In the genomic region with DNA sequence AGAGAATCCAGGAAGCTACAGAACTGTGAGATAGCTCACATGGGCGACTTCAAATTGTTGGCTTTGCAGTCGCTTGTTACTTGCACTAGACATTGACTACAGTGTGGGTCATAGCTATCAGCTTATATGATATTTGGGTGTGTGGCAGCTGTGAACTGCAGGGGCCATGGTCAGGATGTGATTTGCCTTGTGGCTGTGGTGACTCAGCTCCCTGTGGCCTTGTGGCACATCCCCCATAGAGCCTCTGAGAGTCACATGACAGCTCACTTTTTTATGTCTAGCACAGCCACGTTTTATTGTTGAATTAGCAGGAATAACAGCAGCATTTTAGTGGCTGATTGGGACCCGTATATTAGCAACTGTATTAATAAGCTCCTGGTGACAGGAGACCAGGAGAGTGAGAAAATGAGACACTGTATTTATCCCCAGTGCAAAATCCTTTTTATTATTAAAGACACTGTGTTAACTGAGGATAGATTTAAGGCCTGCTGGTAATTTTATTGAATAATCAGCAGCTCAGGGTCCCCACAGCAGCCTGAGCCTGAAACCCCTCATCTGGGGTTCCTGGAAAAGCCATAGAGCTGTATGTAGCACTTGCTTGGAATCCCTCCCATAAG, we compare ENCODE assay signal across 21 mouse cellular contexts.
A peak's percentile ranks its signal among the peaks of the same experiment; 100 is the strongest.
DNase-seq lines count a peak whose midpoint lies in the region; ATAC-seq lines count a peak whose summit lies in the region.
"Had no signal": no experiment of that assay in that cellular context is flagged by ENCODE, and none has a peak within 500 bp of the region (broad histone marks: within the 10 kb centered on the region; RNA-seq: fewer than 3 reads in every experiment).

No protein-coding gene starts in this region.

- no peaks in the 10 kb centered on the region for H3K9me3 ChIP-seq in neural tube, embryonic 13.5 days
- H3K9me3 ChIP-seq in neural tube, embryonic 14.5 days (ENCODE audit: control insufficient read depth, low read length) = no peaks in the 10 kb centered on the region
- no peaks in the 10 kb centered on the region for H3K9me3 ChIP-seq in kidney, embryonic 14.5 days (ENCODE audit: control insufficient read depth, low read length)
- H3K9me3 ChIP-seq: embryonic facial prominence, embryonic 15.5 days; heart, embryonic 15.5 days; hindbrain, embryonic 10.5 days had no signal

- peaks cover 21% of the 10 kb centered on the region for H3K4me1 ChIP-seq in neural tube, embryonic 13.5 days (replicated peaks)
- H3K4me1 ChIP-seq in neural tube, embryonic 14.5 days (ENCODE audit: control insufficient read depth, insufficient read depth, low read length) = 0 out of 2 replicates have a peak, but pooled peaks cover 2% of the 10 kb centered on the region
- no peaks in the 10 kb centered on the region for H3K4me1 ChIP-seq in kidney, embryonic 14.5 days (ENCODE audit: control insufficient read depth, insufficient read depth, low read length)

- WGBS in neural tube, embryonic 13.5 days = 64% methylated on average over 4 of the region's 4 CpGs
- 56% methylated on average over 4 of the region's 4 CpGs for WGBS in neural tube, embryonic 14.5 days
- 68% methylated on average over 4 of the region's 4 CpGs for WGBS in kidney, embryonic 14.5 days

- H3K9ac ChIP-seq in neural tube, embryonic 13.5 days = no peak overlapping the region
- no peak overlapping the region for H3K9ac ChIP-seq in neural tube, embryonic 14.5 days (replicated peaks; ENCODE audit: low read depth, low read length)
- H3K9ac ChIP-seq in kidney, embryonic 14.5 days (ENCODE audit: low read depth, low read length) = no peak overlapping the region
- H3K9ac ChIP-seq: embryonic facial prominence, embryonic 15.5 days; forebrain, postnatal 0 days; heart, embryonic 15.5 days had no signal

- peak; percentile 82 to 91 for DNase-seq in adrenal gland, adult (ENCODE audit: inconsistent age in 2 of 2, low spot score in 1 of 2)
- DNase-seq in adrenal gland, postnatal 4 days (ENCODE audit: low spot score in 2 of 2) = no peak
- no peak for DNase-seq in neural tube, embryonic 10.5 days (ENCODE audit: extremely low spot score, low spot score)
- peak; percentile 67 for DNase-seq in adrenal gland, postnatal 14 days
- no peak for DNase-seq in cerebellum, postnatal 4 days (ENCODE audit: low spot score in 2 of 2)
- DNase-seq: cerebellum, adult 11 months; cerebellum, postnatal 10 days; forebrain, postnatal 0 days; kidney, adult 11 months; kidney, postnatal 10 days; liver; lung, postnatal 10 days; midbrain, embryonic 14.5 days; thymus, postnatal 4 days had no signal

- peaks cover 28% of the 10 kb centered on the region for H3K27me3 ChIP-seq in neural tube, embryonic 13.5 days
- H3K27me3 ChIP-seq in neural tube, embryonic 14.5 days (ENCODE audit: control insufficient read depth, insufficient read depth, low read length) = no peaks in the 10 kb centered on the region
- no peaks in the 10 kb centered on the region for H3K27me3 ChIP-seq in kidney, embryonic 14.5 days (ENCODE audit: control insufficient read depth, insufficient read depth, low read length)
- H3K27me3 ChIP-seq: embryonic facial prominence, embryonic 15.5 days; heart, embryonic 15.5 days had no signal

- H3K27ac ChIP-seq in neural tube, embryonic 13.5 days (replicated peaks) = no peak overlapping the region
- no peak overlapping the region for H3K27ac ChIP-seq in neural tube, embryonic 14.5 days (ENCODE audit: low read depth, low read length)
- no peak overlapping the region for H3K27ac ChIP-seq in kidney, embryonic 14.5 days (ENCODE audit: low read depth, low read length)
- H3K27ac ChIP-seq: embryonic facial prominence, embryonic 15.5 days; heart, embryonic 15.5 days; hindbrain, embryonic 10.5 days had no signal

- ATAC-seq in neural tube, embryonic 13.5 days (ENCODE audit: low read depth) = peak; percentile 60
- ATAC-seq in neural tube, embryonic 14.5 days (ENCODE audit: low read depth) = peak; percentile 78
- ATAC-seq in kidney, embryonic 14.5 days (ENCODE audit: low FRiP score, low TSS enrichment) = no peak
- ATAC-seq: forebrain, postnatal 0 days; Patski had no signal

- H3K4me3 ChIP-seq in neural tube, embryonic 13.5 days = no peak overlapping the region
- no peak overlapping the region for H3K4me3 ChIP-seq in neural tube, embryonic 14.5 days (ENCODE audit: low read depth, low read length)
- H3K4me3 ChIP-seq in kidney, embryonic 14.5 days (ENCODE audit: low read length) = no peak overlapping the region
- H3K4me3 ChIP-seq: embryonic facial prominence, embryonic 15.5 days; heart, embryonic 15.5 days; hindbrain, embryonic 10.5 days had no signal

- H3K4me2 ChIP-seq in neural tube, embryonic 13.5 days = no peak overlapping the region
- H3K4me2 ChIP-seq in neural tube, embryonic 14.5 days (ENCODE audit: low read depth, low read length) = no peak overlapping the region
- no peak overlapping the region for H3K4me2 ChIP-seq in kidney, embryonic 14.5 days (replicated peaks; ENCODE audit: low read depth, low read length)
- H3K4me2 ChIP-seq: embryonic facial prominence, embryonic 15.5 days had no signal

- no peaks in the 10 kb centered on the region for H3K36me3 ChIP-seq in neural tube, embryonic 13.5 days
- H3K36me3 ChIP-seq in neural tube, embryonic 14.5 days (ENCODE audit: control insufficient read depth, insufficient read depth, low read length) = no peaks in the 10 kb centered on the region
- H3K36me3 ChIP-seq in kidney, embryonic 14.5 days (ENCODE audit: control insufficient read depth, insufficient read depth, low read length) = no peaks in the 10 kb centered on the region
- H3K36me3 ChIP-seq: embryonic facial prominence, embryonic 15.5 days; heart, embryonic 15.5 days; hindbrain, embryonic 10.5 days had no signal

Comparison
In these comparisons a context has a peak if more than half of its experiments do, and no peak if none do; other contexts are left out.
1. DNase-seq: peak in adrenal gland, adult (2 of 2) and adrenal gland, postnatal 14 days (single experiment); none in adrenal gland, postnatal 4 days (0 of 2), neural tube, embryonic 10.5 days (single experiment) and cerebellum, postnatal 4 days (0 of 2).